Mouse (Mus musculus) brain, embryonic 14.5 days (tissue): ENCODE data around the gene Gm4707.

Source experiments
- CTCF ChIP-seq: fragments of 200-500 bp; IDR thresholded peaks from 2 replicates; pipeline ENCODE4 v1.5.1; 2012; ENCODE audit warnings: inconsistent platforms, mild to moderate bottlenecking, moderate library complexity, borderline replicate concordance; ENCODE audit not compliant: insufficient read depth, insufficient read length; ENCODE audit errors: extremely low read depth
- POLR2A ChIP-seq: fragments of 200-500 bp; IDR thresholded peaks from 2 replicates; pipeline ENCODE4 v1.6.1; 2012; ENCODE audit warnings: mild to moderate bottlenecking, inconsistent platforms, borderline replicate concordance; ENCODE audit not compliant: poor library complexity, insufficient read depth, insufficient read length, severe bottlenecking; ENCODE audit errors: extremely low read depth

DNA sequence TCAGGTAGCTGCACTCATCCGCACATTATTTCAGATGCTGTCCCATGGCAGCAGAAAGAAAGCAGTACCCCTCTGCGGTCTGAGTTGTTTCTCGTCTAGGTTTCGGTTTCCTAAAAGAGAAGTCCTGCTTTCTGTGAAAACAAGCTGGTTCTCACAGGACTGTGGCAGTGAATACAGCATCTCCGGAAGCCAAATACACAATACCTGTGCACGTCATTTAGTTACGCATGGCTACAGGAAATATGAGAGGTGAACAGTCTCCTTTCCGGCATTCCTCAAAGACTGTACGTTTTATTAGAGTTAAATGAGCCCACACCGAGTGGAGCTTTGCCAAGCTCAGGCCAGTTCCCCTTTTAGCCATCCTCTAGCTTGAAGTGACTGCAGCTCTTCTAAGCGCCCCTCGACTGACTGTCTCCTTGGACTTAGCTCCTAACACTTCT lies 26.1 kb upstream of the Gm4707 start:
- TF ChIP-seq CTCF (no peak), POLR2A (no peak)
